Mouse (Mus musculus) kidney, adult 2 months (tissue): ENCODE data around the gene Snrpd2. TPM values are rescaled to one million over a fixed set of nuclear protein-coding genes. Genes with fewer than 3 reads are reported as not detected.

Experiments
- DNase-seq: peaks from one replicate; pipeline ENCODE4 v3.0.0; 2021
- H3K27ac ChIP-seq: fragments of 200-500 bp; 2 replicates; pipeline ENCODE4 v1.5.1; 2012; ENCODE audit warnings: low read depth, low read length, control low read depth, inconsistent platforms; ENCODE audit not compliant: insufficient read depth
- H3K27me3 ChIP-seq: fragments of 200-500 bp; replicated peaks from 2 replicates; pipeline ENCODE4 v1.6.1; 2012; ENCODE audit warnings: mild to moderate bottlenecking, moderate library complexity, low read length, inconsistent platforms; ENCODE audit not compliant: control insufficient read depth, insufficient read depth
- H3K36me3 ChIP-seq: fragments of 200-500 bp; 2 replicates; pipeline ENCODE4 v1.6.1; 2012; ENCODE audit warnings: mild to moderate bottlenecking, moderate library complexity, low read length, inconsistent platforms; ENCODE audit not compliant: control insufficient read depth, insufficient read depth
- H3K4me1 ChIP-seq: fragments of 200-500 bp; 2 replicates; pipeline ENCODE4 v1.6.1; 2011; ENCODE audit warnings: low read length; ENCODE audit not compliant: control insufficient read depth, insufficient read depth
- H3K4me3 ChIP-seq: fragments of 200-500 bp; 2 replicates; pipeline ENCODE4 v1.5.1; 2011; ENCODE audit warnings: mild to moderate bottlenecking, low read depth, low read length, control low read depth; ENCODE audit not compliant: insufficient read depth
- CTCF ChIP-seq: fragments of 200-500 bp; conservative IDR thresholded peaks from 2 replicates; pipeline ENCODE4 v1.5.1; 2011; ENCODE audit warnings: low read depth, mild to moderate bottlenecking, control low read depth, low read length, moderate library complexity, mixed read lengths; ENCODE audit not compliant: insufficient read depth, insufficient read length
- POLR2A ChIP-seq: fragments of 200-500 bp; IDR thresholded peaks from one replicate; pipeline ENCODE4 v1.6.1; 2011; ENCODE audit warnings: low read depth, low read length, control low read depth
- WGBS: fragments of 180-500 bp; shearing (Covaris S2); methylation state at CpG from one replicate; pipeline ENCODE4 v1.1.7; 2018; 5-methylcytosine and 5-hydroxymethylcytosine counted together
- polyA plus RNA-seq: library from polyadenylated mRNA; depleted of rRNA; stranded (reverse); fragments of >200 nt; gene quantifications from 2 replicates; pipeline ENCODE4 v1.2.3, GENCODE M21; 2012

Snrpd2 gene
- polyA plus RNA-seq, 1 experiment, result 42.2 TPM

- TF ChIP-seq POLR2A (no peak), CTCF (no peak)
- no peak for DNase-seq
- H3K27me3 ChIP-seq, result no peaks in the 10 kb centered on the region; the same call in none of the 2 replicates
- H3K4me1 ChIP-seq, result peaks cover 9% of the 10 kb centered on the region
- H3K36me3 ChIP-seq, result no peaks in the 10 kb centered on the region
- no peak overlapping the region for H3K27ac ChIP-seq
- 13% methylated on average over 18 of the region's 18 CpGs for WGBS
- H3K4me3 ChIP-seq, result no peak overlapping the region
Observed at GRCm38 (mm10) chr7:19178035-19178434, 28.5 kb downstream of the Snrpd2 start.

- TF ChIP-seq POLR2A (no peak), CTCF (peak; percentile 79)
- Histone ChIP-seq H3K27ac (no peak overlapping the region), H3K27me3 (no peaks in the 10 kb centered on the region; the same call in none of the 2 replicates), H3K4me3 (no peak overlapping the region), H3K4me1 (peaks cover 9% of the 10 kb centered on the region), H3K36me3 (no peaks in the 10 kb centered on the region)
- WGBS, result 5% methylated on average over 27 of the region's 27 CpGs
- peak; percentile 77 for DNase-seq
Observed at GRCm38 (mm10) chr7:19178443-19179092, 29.0 kb downstream of the Snrpd2 start.

GRCm38 (mm10) chr7:19179173-19179572 lies 29.7 kb downstream of the Snrpd2 start:
- Histone ChIP-seq H3K36me3 (no peaks in the 10 kb centered on the region), H3K27ac (no peak overlapping the region), H3K4me3 (no peak overlapping the region), H3K27me3 (no peaks in the 10 kb centered on the region; the same call in none of the 2 replicates), H3K4me1 (peaks cover 9% of the 10 kb centered on the region)
- WGBS, result 2% methylated on average over 31 of the region's 32 CpGs
- TF ChIP-seq CTCF (peak; percentile 62), POLR2A (no peak)
- DNase-seq, result peak; percentile 68

GRCm38 (mm10) chr7:19179936-19180335 lies 30.4 kb downstream of the Snrpd2 start:
- H3K27ac ChIP-seq, result no peak overlapping the region
- no peak for DNase-seq
- WGBS, result 43% methylated on average over 6 of the region's 6 CpGs
- H3K4me1 ChIP-seq, result peaks cover 13% of the 10 kb centered on the region
- H3K27me3 ChIP-seq, result no peaks in the 10 kb centered on the region; the same call in none of the 2 replicates
- TF ChIP-seq CTCF, result no peak
- TF ChIP-seq POLR2A, result no peak
- H3K36me3 ChIP-seq, result no peaks in the 10 kb centered on the region
- H3K4me3 ChIP-seq, result no peak overlapping the region

GRCm38 (mm10) chr7:19180862-19181429 lies 31.4 kb downstream of the Snrpd2 start:
- TF ChIP-seq CTCF (no peak), POLR2A (no peak)
- Histone ChIP-seq H3K36me3 (no peaks in the 10 kb centered on the region), H3K27ac (0 out of 2 replicates have a peak overlapping the region, but pooled peaks have one; percentile 8), H3K27me3 (no peaks in the 10 kb centered on the region; the same call in none of the 2 replicates), H3K4me3 (peak overlapping the region; percentile 84), H3K4me1 (peaks cover 13% of the 10 kb centered on the region)
- under 1% methylated on average over 27 of the region's 27 CpGs for WGBS
- peak; percentile 63 for DNase-seq

GRCm38 (mm10) chr7:19184250-19184649 lies 34.7 kb downstream of the Snrpd2 start:
- DNase-seq, result peak; percentile 31
- no peaks in the 10 kb centered on the region for H3K27me3 ChIP-seq
- no peak for TF ChIP-seq CTCF
- TF ChIP-seq POLR2A, result no peak
- H3K4me3 ChIP-seq, result no peak overlapping the region
- WGBS, result 63% methylated on average over 2 of the region's 2 CpGs
- H3K27ac ChIP-seq, result peak overlapping the region; percentile 42
- H3K36me3 ChIP-seq, result no peaks in the 10 kb centered on the region
- peaks cover 13% of the 10 kb centered on the region for H3K4me1 ChIP-seq

- Histone ChIP-seq H3K4me3 (no peak overlapping the region), H3K4me1 (peaks cover 13% of the 10 kb centered on the region), H3K27ac (peak overlapping the region; percentile 42), H3K27me3 (no peaks in the 10 kb centered on the region), H3K36me3 (no peaks in the 10 kb centered on the region)
- peak; percentile 49 for DNase-seq
- TF ChIP-seq CTCF (no peak), POLR2A (no peak)
- WGBS, result 27% methylated on average over 6 of the region's 6 CpGs
Observed at GRCm38 (mm10) chr7:19184758-19185157, 35.2 kb downstream of the Snrpd2 start.

GRCm38 (mm10) chr7:19194676-19195075 lies 45.2 kb downstream of the Snrpd2 start:
- H3K27ac ChIP-seq, result no peak overlapping the region
- H3K36me3 ChIP-seq, result peaks cover 1% of the 10 kb centered on the region; the same call in 1 of the 2 replicates
- no peak for TF ChIP-seq POLR2A
- TF ChIP-seq CTCF, result no peak
- WGBS, result 97% methylated on average over 4 of the region's 4 CpGs
- no peak for DNase-seq
- no peaks in the 10 kb centered on the region for H3K4me1 ChIP-seq
- H3K27me3 ChIP-seq, result no peaks in the 10 kb centered on the region
- H3K4me3 ChIP-seq, result no peak overlapping the region
